Mouse (Mus musculus): Measurements from ENCODE around the gene Klhl30. TPM values are rescaled to one million over a fixed set of nuclear protein-coding genes. Genes with fewer than 3 reads are reported as not detected.

Gene Klhl30
- polyA plus RNA-seq, 1 experiment from 2014 or later, result 0.06 TPM

DNA sequence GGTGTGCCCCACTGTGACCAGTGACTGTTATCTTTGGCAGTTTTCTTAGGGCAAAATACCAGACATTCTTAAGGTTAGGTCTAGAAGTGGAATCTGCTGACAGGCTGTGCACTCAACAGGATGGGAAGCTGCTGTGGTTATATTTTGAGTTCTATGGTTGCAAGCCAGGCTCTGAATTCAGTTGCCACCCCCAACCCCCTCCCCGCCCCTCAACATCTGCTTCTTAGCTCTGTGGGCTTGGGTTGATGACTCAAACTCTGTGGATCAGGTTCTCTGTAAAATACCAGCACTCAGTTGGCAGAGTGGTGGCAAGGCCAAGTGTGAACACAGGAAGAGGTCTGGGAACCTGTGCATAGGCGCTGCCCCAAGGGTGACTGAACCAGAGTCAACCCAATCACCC is 1.5 kb downstream of the Klhl30 start:
- Histone ChIP-seq H3K9ac (replicated peaks) (no peak overlapping the region), H3K4me2 (ENCODE audit: low read depth, low read length) (no peak overlapping the region), H3K36me3 (replicated peaks; ENCODE audit: insufficient read depth, low read length) (no peaks in the 10 kb centered on the region), H3K27me3 (ENCODE audit: insufficient read depth, low read length) (no peaks in the 10 kb centered on the region), H3K4me1 (ENCODE audit: insufficient read depth) (no peaks in the 10 kb centered on the region), H3K4me3 (ENCODE audit: low read depth, low read length) (no peak overlapping the region), H3K9me3 (ENCODE audit: low read length) (no peaks in the 10 kb centered on the region), H3K27ac (ENCODE audit: low read depth) (no peak overlapping the region)
- no peak for TF ChIP-seq EP300 (IDR thresholded peaks at IDR 0.05; ENCODE audit: low read depth)
- no peak for TF ChIP-seq CTCF (IDR thresholded peaks at IDR 0.05; ENCODE audit: low read depth)
- 86% methylated on average over 2 of the region's 2 CpGs for WGBS (ENCODE audit: insufficient replicate concordance)
- ATAC-seq (no peak), DNase-seq (no peak)

DNA sequence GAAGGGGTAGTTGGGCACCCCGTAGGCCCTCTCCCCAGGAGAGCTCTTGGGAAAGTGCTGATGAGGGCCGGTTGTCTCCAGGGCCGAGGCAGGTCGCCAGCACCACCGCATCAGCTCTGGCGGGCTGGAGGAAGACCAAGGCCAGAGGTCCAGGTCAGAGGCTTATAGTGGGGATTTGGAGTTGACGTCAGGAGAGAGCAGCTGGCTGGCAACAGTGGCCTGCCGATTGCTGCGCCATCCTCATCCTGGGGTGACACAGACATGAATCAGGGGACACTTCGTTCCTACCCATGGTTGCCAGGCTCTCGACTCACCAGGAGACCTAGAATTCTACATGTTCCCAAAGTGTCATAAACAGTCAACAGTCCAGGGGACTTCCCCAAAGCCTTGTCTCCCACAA is 5.3 kb downstream of the Klhl30 start:
- H3K9ac ChIP-seq (replicated peaks), result no peak overlapping the region
- no peak for DNase-seq
- TF ChIP-seq EP300 (IDR thresholded peaks at IDR 0.05; ENCODE audit: low read depth) (no peak), CTCF (IDR thresholded peaks at IDR 0.05; ENCODE audit: low read depth) (no peak)
- no peak overlapping the region for H3K4me3 ChIP-seq (ENCODE audit: low read depth, low read length)
- WGBS (ENCODE audit: insufficient replicate concordance), result 79% methylated on average over 11 of the region's 11 CpGs
- no peaks in the 10 kb centered on the region for H3K9me3 ChIP-seq (ENCODE audit: low read length)
- H3K4me2 ChIP-seq (ENCODE audit: low read depth, low read length), result no peak overlapping the region
- no peak for ATAC-seq
- no peaks in the 10 kb centered on the region for H3K27me3 ChIP-seq (ENCODE audit: insufficient read depth, low read length)
- no peak overlapping the region for H3K27ac ChIP-seq (ENCODE audit: low read depth)
- H3K36me3 ChIP-seq (replicated peaks; ENCODE audit: insufficient read depth, low read length), result no peaks in the 10 kb centered on the region
- H3K4me1 ChIP-seq (ENCODE audit: insufficient read depth), result no peaks in the 10 kb centered on the region

DNA sequence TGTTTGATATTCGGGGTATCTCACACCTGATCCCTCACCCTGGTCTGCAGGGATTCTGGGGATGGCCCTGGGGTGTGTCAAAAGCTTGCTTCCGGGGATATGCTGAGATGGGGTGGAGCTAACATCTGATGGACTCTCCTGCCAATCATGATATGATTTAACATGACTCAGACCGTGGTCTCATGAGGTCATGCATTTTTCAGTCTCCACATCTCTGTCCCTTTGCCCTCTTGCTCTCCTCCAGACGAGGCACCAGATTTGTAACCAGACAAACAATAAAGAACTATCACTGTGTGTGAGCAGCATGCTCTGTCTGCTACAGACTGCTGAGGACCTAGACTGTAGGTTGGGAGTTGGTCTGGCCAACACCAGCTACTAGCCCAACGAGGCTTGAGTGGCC is 11.3 kb downstream of the Klhl30 start:
- H3K36me3 ChIP-seq (replicated peaks; ENCODE audit: insufficient read depth, low read length), result no peaks in the 10 kb centered on the region
- H3K27me3 ChIP-seq (ENCODE audit: insufficient read depth, low read length), result 0 out of 2 replicates have a peak, but pooled peaks cover 3% of the 10 kb centered on the region
- peaks cover 14% of the 10 kb centered on the region for H3K4me1 ChIP-seq (ENCODE audit: insufficient read depth)
- H3K4me2 ChIP-seq (ENCODE audit: low read depth, low read length), result no peak overlapping the region
- H3K9ac ChIP-seq (replicated peaks), result no peak overlapping the region
- TF ChIP-seq EP300 (IDR thresholded peaks at IDR 0.05; ENCODE audit: low read depth), result no peak
- no peak for TF ChIP-seq CTCF (IDR thresholded peaks at IDR 0.05; ENCODE audit: low read depth)
- H3K4me3 ChIP-seq (ENCODE audit: low read depth, low read length), result no peak overlapping the region
- ATAC-seq, result no peak
- H3K9me3 ChIP-seq (ENCODE audit: low read length), result peaks cover 4% of the 10 kb centered on the region
- H3K27ac ChIP-seq (ENCODE audit: low read depth), result no peak overlapping the region
- WGBS (ENCODE audit: insufficient replicate concordance), result 72% methylated on average over 5 of the region's 5 CpGs
- DNase-seq, result no peak

DNA sequence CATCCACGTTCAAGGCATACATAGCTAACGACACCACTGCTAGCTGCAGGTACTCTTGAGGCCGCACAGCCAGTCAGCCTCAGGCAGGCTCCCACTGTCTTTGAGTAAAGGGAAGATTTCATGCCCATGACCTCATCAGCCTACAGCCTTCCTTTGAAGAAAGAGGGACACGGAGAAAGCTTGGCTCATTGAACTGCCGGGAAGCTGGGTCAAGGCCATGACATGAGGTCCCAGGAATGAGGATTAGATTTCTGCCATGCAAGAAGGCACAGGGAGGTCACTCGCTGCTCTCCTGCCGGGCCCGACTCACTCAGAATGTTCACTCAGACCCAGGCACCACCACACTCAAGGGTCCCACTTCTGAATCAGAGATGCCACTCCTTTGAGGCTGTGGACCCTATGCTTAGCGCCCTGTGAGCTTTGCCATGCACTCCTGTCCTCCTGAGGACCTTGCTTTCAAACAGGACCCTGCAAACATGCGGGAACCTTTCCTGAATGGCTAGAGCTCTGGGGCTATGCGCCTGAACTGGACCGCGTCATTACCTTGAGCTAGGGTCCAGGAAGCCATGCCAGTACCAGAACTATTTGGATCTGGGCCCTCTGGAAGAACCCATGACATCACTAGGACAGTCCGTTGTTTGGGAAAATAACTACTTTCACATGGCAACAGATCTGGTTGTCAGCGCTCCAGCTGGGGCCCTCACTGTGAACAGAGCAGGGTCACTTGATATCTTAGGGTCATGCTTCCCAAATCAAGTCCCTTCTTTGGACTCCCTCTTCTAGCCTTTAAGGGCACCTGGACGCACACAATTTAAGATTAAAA is 14.2 kb downstream of the Klhl30 start:
- no peak for ATAC-seq
- Histone ChIP-seq H3K36me3 (replicated peaks; ENCODE audit: insufficient read depth, low read length) (no peaks in the 10 kb centered on the region), H3K27ac (ENCODE audit: low read depth) (no peak overlapping the region), H3K9ac (replicated peaks) (no peak overlapping the region), H3K4me1 (ENCODE audit: insufficient read depth) (peaks cover 15% of the 10 kb centered on the region), H3K4me3 (ENCODE audit: low read depth, low read length) (no peak overlapping the region), H3K27me3 (ENCODE audit: insufficient read depth, low read length) (0 out of 2 replicates have a peak, but pooled peaks cover 3% of the 10 kb centered on the region), H3K9me3 (ENCODE audit: low read length) (peaks cover 4% of the 10 kb centered on the region), H3K4me2 (ENCODE audit: low read depth, low read length) (no peak overlapping the region)
- 89% methylated on average over 16 of the region's 16 CpGs for WGBS (ENCODE audit: insufficient replicate concordance)
- TF ChIP-seq EP300 (IDR thresholded peaks at IDR 0.05; ENCODE audit: low read depth), result no peak
- no peak for TF ChIP-seq CTCF (IDR thresholded peaks at IDR 0.05; ENCODE audit: low read depth)
- no peak for DNase-seq

DNA sequence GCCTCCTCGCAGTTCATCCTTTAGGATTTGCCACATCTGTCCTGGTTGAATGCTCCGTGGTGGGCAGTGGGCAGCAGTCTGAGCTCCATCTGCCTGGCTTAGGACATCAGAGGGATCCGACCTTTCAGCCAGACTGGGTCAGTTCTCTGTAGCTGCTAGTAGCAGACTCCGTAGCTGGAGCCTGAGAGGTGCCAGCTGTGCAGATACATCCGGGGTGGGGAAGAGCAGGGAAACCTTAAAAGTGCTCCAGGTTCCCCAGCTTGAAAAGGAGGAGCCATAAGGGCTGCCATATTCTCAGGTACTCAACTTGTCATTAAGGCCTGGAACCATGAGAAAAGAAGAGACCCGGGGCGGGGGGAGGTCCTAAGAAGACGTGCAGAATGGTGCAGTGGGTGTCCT is 15.0 kb downstream of the Klhl30 start:
- Histone ChIP-seq H3K27me3 (ENCODE audit: insufficient read depth, low read length) (0 out of 2 replicates have a peak, but pooled peaks cover 3% of the 10 kb centered on the region), H3K4me2 (ENCODE audit: low read depth, low read length) (peak overlapping the region; percentile 99), H3K4me1 (ENCODE audit: insufficient read depth) (peaks cover 15% of the 10 kb centered on the region), H3K27ac (ENCODE audit: low read depth) (no peak overlapping the region), H3K9ac (replicated peaks) (peak overlapping the region; percentile 86), H3K36me3 (replicated peaks; ENCODE audit: insufficient read depth, low read length) (peaks cover 5% of the 10 kb centered on the region; the same call in 1 of the 2 replicates), H3K4me3 (ENCODE audit: low read depth, low read length) (peak overlapping the region; percentile 77), H3K9me3 (ENCODE audit: low read length) (peaks cover 4% of the 10 kb centered on the region)
- ATAC-seq, result no peak
- no peak for DNase-seq
- TF ChIP-seq CTCF (IDR thresholded peaks at IDR 0.05; ENCODE audit: low read depth) (no peak), EP300 (IDR thresholded peaks at IDR 0.05; ENCODE audit: low read depth) (no peak)
- WGBS (ENCODE audit: insufficient replicate concordance), result 36% methylated on average over 8 of the region's 8 CpGs

DNA sequence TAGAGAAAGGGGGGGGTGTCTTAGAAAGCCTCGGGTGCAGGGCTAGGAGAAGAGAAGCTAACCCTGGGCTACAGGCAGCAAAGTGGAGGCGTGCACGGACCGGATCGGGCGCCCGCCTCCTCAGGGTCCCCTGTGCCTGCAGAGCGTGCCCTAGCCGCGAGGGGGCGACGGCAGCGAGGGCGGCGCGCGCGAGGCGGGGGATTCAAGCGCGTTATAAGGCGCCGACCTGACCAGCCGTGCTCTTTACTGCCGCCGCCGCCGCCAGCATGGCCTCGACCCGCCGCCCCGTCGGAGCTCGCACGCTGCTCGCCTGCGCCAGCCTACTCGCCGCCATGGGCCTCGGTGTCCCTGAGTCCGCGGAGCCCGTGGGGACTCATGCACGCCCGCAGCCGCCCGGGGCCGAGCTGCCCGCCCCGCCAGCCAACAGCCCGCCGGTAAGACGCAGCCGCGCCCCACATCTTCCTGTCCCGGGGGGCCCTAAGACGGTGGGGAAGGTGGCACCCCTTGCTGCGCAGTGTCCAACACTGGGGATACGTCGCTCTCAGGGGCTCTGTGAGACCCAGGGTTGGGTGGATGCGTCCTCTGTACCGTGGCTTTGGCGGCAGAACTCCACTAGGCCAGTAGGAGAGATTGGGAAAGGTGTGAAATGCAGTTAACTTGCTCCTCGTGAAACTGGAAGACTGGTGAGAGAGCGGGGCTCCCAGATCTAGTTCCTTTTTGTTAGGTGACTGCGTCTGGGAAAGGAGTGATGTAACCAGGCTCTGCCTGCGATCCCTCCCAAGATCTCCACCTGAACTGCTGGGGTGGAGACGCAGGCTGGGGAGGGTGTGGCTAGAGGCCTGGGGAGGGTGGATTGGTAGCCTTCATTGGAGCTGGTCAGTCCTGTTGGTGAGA is 15.6 kb downstream of the Klhl30 start, which contains the start of gene Erfe:
Gene Erfe, plus strand, starts transcription at position 216 of the 894 bp plus-strand sequence.
- Histone ChIP-seq H3K27me3 (ENCODE audit: insufficient read depth, low read length) (0 out of 2 replicates have a peak, but pooled peaks cover 3% of the 10 kb centered on the region), H3K4me2 (ENCODE audit: low read depth, low read length) (peak within 1 kb of the TSS; percentile 99), H3K9me3 (ENCODE audit: low read length) (peaks cover 4% of the 10 kb centered on the region), H3K9ac (replicated peaks) (peak within 1 kb of the TSS; percentile 86), H3K4me3 (ENCODE audit: low read depth, low read length) (peak within 1 kb of the TSS; percentile 77), H3K27ac (ENCODE audit: low read depth) (peak within 1 kb of the TSS; percentile 69; the same call in 1 of the 2 replicates), H3K36me3 (replicated peaks; ENCODE audit: insufficient read depth, low read length) (peaks cover 11% of the 10 kb centered on the region; the same call in 1 of the 2 replicates), H3K4me1 (ENCODE audit: insufficient read depth) (peaks cover 15% of the 10 kb centered on the region)
- TF ChIP-seq EP300 (IDR thresholded peaks at IDR 0.05; ENCODE audit: low read depth), result no peak
- peak; percentile 93 for TF ChIP-seq CTCF (IDR thresholded peaks at IDR 0.05; ENCODE audit: low read depth)
- ATAC-seq (peak; percentile 82), DNase-seq (peak; percentile 87)
- under 1% methylated on average over 57 of the region's 68 CpGs for WGBS (ENCODE audit: insufficient replicate concordance)

Measured in liver, postnatal 0 days (tissue).